Mouse (Mus musculus): ENCODE data around the gene Far1.

Far1 gene

GRCm38 (mm10) chr7:113513286-113513962, at the start of gene Far1:
TSS of gene Far1 (plus strand) at chr7:113513834.
- DNase-seq, result peak; percentile 98

GRCm38 (mm10) chr7:113468345-113468744, 45.3 kb upstream of the Far1 start:
- DNase-seq, result no peak

GRCm38 (mm10) chr7:113470671-113471070, 43.0 kb upstream of the Far1 start:
- peak; percentile 20 for DNase-seq

- no peak for DNase-seq
These were observed 42.0 kb upstream of the Far1 start for GRCm38 (mm10) chr7:113471653-113472052.

GRCm38 (mm10) chr7:113495792-113496191, 17.8 kb upstream of the Far1 start:
- DNase-seq, result no peak

- DNase-seq, result no peak
These were observed 15.2 kb upstream of the Far1 start for GRCm38 (mm10) chr7:113498413-113498812.

GRCm38 (mm10) chr7:113499821-113500220, 13.8 kb upstream of the Far1 start:
- DNase-seq, result no peak

- DNase-seq, result no peak
These were observed 11.2 kb upstream of the Far1 start for GRCm38 (mm10) chr7:113502453-113502852.

GRCm38 (mm10) chr7:113505047-113505446, 8.6 kb upstream of the Far1 start:
- DNase-seq, result no peak

- DNase-seq, result no peak
These were observed 8.1 kb upstream of the Far1 start for GRCm38 (mm10) chr7:113505516-113506045.

GRCm38 (mm10) chr7:113507846-113508245, 5.8 kb upstream of the Far1 start:
- no peak for DNase-seq

GRCm38 (mm10) chr7:113511396-113511795, 2.2 kb upstream of the Far1 start:
- DNase-seq, result no peak

- DNase-seq, result no peak
These were observed 928 bp upstream of the Far1 start for GRCm38 (mm10) chr7:113512527-113513285.

GRCm38 (mm10) chr7:113513963-113514649, 472 bp downstream of the Far1 start:
- DNase-seq, result peak; percentile 38

GRCm38 (mm10) chr7:113515831-113516230, 2.2 kb downstream of the Far1 start:
- peak; percentile 20 for DNase-seq

GRCm38 (mm10) chr7:113518419-113518818, 4.8 kb downstream of the Far1 start:
- no peak for DNase-seq

- no peak for DNase-seq
These were observed 5.3 kb downstream of the Far1 start for GRCm38 (mm10) chr7:113518961-113519360.

GRCm38 (mm10) chr7:113543158-113543557, 29.5 kb downstream of the Far1 start:
- no peak for DNase-seq

- DNase-seq, result no peak
These were observed 38.3 kb downstream of the Far1 start for GRCm38 (mm10) chr7:113551742-113552463.

GRCm38 (mm10) chr7:113552508-113552907, 38.9 kb downstream of the Far1 start:
- DNase-seq, result no peak

GRCm38 (mm10) chr7:113556138-113556537, 42.5 kb downstream of the Far1 start:
- no peak for DNase-seq

- DNase-seq, result no peak
These were observed 53.3 kb downstream of the Far1 start for GRCm38 (mm10) chr7:113566892-113567291.

GRCm38 (mm10) chr7:113571121-113571520, 57.5 kb downstream of the Far1 start:
- DNase-seq, result no peak
